ENCODE assay signal across 8 mouse cellular contexts in the genomic region with DNA sequence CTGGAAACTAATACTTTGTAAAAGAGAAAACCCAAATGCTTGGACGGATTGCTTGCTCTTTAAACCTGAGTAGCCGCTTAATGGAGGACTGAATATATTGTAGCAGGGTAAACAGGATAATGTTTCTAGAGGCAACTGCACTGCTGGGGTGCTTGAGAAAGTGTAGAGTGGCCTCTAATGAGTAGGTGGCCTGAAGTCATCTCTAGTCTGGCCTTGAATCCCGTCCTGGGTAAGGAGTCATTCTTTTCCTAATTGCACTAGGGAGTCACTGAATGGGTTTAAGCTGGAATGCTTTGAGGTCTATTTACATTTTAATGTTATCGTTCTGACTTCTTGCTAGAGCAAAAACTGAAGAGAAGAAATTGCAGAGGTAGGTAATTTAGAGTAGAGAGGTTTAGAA. TPM values are rescaled to one million over a fixed set of nuclear protein-coding genes. Genes with fewer than 3 reads are reported as not detected.
DNase-seq lines count a peak whose midpoint lies in the region; ATAC-seq and TF ChIP-seq lines count a peak whose summit lies in the region.

No protein-coding gene starts in this region.

- peaks cover 23% of the 10 kb centered on the region for H3K36me3 ChIP-seq in kidney, embryonic 15.5 days
- peaks cover 14% of the 10 kb centered on the region; the same call in 1 of the 2 replicates for H3K36me3 ChIP-seq in hindbrain, embryonic 14.5 days (replicated peaks; ENCODE audit: control insufficient read depth, insufficient read depth)
- H3K36me3 ChIP-seq in midbrain, embryonic 15.5 days (replicated peaks) = peaks cover 12% of the 10 kb centered on the region

- ATAC-seq in kidney, embryonic 15.5 days (replicated peaks; ENCODE audit: low FRiP score) = no peak
- ATAC-seq in hindbrain, embryonic 14.5 days (ENCODE audit: low FRiP score) = no peak
- ATAC-seq in midbrain, embryonic 15.5 days (replicated peaks) = no peak

- H3K27ac ChIP-seq in kidney, embryonic 15.5 days = peak overlapping the region; percentile 66
- H3K27ac ChIP-seq in bone marrow, adult 2 months (ENCODE audit: control insufficient read depth, insufficient read depth, low read depth, low read length, poor library complexity) = peak overlapping the region; percentile 60; the same call in 1 of the 2 replicates
- no peak overlapping the region for H3K27ac ChIP-seq in hindbrain, embryonic 14.5 days
- H3K27ac ChIP-seq in midbrain, embryonic 15.5 days = no peak overlapping the region

- no peaks in the 10 kb centered on the region for H3K9me3 ChIP-seq in kidney, embryonic 15.5 days (replicated peaks)
- H3K9me3 ChIP-seq in hindbrain, embryonic 14.5 days (ENCODE audit: control insufficient read depth, low read length) = no peaks in the 10 kb centered on the region
- no peaks in the 10 kb centered on the region for H3K9me3 ChIP-seq in midbrain, embryonic 15.5 days

- TF ChIP-seq CTCF in bone marrow, adult 2 months (IDR thresholded peaks at IDR 0.05; ENCODE audit: control insufficient read depth, insufficient read depth, low read length) = no peak

- no peak for TF ChIP-seq POLR2A in bone marrow, adult 2 months (IDR thresholded peaks at IDR 0.05; ENCODE audit: borderline replicate concordance, control insufficient read depth, low read depth, low read length)

- no peak for DNase-seq in kidney, adult 8-10 months
- no peak for DNase-seq in hindbrain, embryonic 14.5 days (ENCODE audit: low spot score)
- no peak for DNase-seq in embryo, embryonic 10.5 days (ENCODE audit: low spot score)
- DNase-seq in thymus, adult 18-20 months = no peak
- DNase-seq in layer of hippocampus, adult 8-10 months (ENCODE audit: low spot score in 2 of 2) = no peak

- H3K9ac ChIP-seq in kidney, embryonic 15.5 days = peak overlapping the region; percentile 58
- H3K9ac ChIP-seq in hindbrain, embryonic 14.5 days = peak overlapping the region; percentile 74
- H3K9ac ChIP-seq in midbrain, embryonic 15.5 days = peak overlapping the region; percentile 68

- H3K4me3 ChIP-seq in kidney, embryonic 15.5 days (replicated peaks) = peak overlapping the region; percentile 89
- peak overlapping the region; percentile 90 for H3K4me3 ChIP-seq in bone marrow, adult 2 months (replicated peaks; ENCODE audit: control insufficient read depth, low read depth, low read length)
- peak overlapping the region; percentile 49 for H3K4me3 ChIP-seq in hindbrain, embryonic 14.5 days (replicated peaks; ENCODE audit: low read length)
- peak overlapping the region; percentile 98 for H3K4me3 ChIP-seq in midbrain, embryonic 15.5 days

- no peaks in the 10 kb centered on the region for H3K27me3 ChIP-seq in kidney, embryonic 15.5 days
- H3K27me3 ChIP-seq in hindbrain, embryonic 14.5 days (ENCODE audit: control insufficient read depth, insufficient read depth, low read length) = no peaks in the 10 kb centered on the region
- H3K27me3 ChIP-seq in midbrain, embryonic 15.5 days (replicated peaks) = no peaks in the 10 kb centered on the region

- H3K4me2 ChIP-seq in kidney, embryonic 15.5 days = peak overlapping the region; percentile 79
- H3K4me2 ChIP-seq in hindbrain, embryonic 14.5 days (replicated peaks) = peak overlapping the region; percentile 94
- peak overlapping the region; percentile 96 for H3K4me2 ChIP-seq in midbrain, embryonic 15.5 days

- H3K4me1 ChIP-seq in kidney, embryonic 15.5 days = peaks cover 13% of the 10 kb centered on the region
- peaks cover 2% of the 10 kb centered on the region; the same call in 1 of the 2 replicates for H3K4me1 ChIP-seq in bone marrow, adult 2 months (ENCODE audit: control insufficient read depth, insufficient read depth, low read length)
- H3K4me1 ChIP-seq in hindbrain, embryonic 14.5 days (replicated peaks; ENCODE audit: control insufficient read depth, insufficient read depth, low read length) = peaks cover 21% of the 10 kb centered on the region
- peaks cover 17% of the 10 kb centered on the region for H3K4me1 ChIP-seq in midbrain, embryonic 15.5 days

- WGBS in kidney, embryonic 15.5 days = 5% methylated on average over 4 of the region's 4 CpGs
- 10% methylated on average over 4 of the region's 4 CpGs for WGBS in bone marrow, adult 2 months
- 10% methylated on average over 4 of the region's 4 CpGs for WGBS in hindbrain, embryonic 14.5 days
- WGBS in midbrain, embryonic 15.5 days = 7% methylated on average over 4 of the region's 4 CpGs

RNA-seq across cellular contexts. Expression of gene Zmat5, which starts 0.7 kb away (rescaled TPM):
- polyA plus RNA-seq in kidney, embryonic 15.5 days (2015; fragmentation: Nextera tagmentation; extraction: Ambion mirVana) = 71.6 and 72.1 TPM in 2 replicates
- 9.6 and 11.7 TPM in 2 replicates for polyA plus RNA-seq in bone marrow, adult 2 months (2011; ENCODE audit: insufficient read depth, insufficient read length, low replicate concordance, missing spikeins)
- 57.3 and 58.3 TPM in 2 replicates for polyA plus RNA-seq in hindbrain, embryonic 14.5 days (2014; fragmentation: Nextera tagmentation; extraction: Ambion mirVana)
- polyA plus RNA-seq in midbrain, embryonic 15.5 days (2015; fragmentation: Nextera tagmentation; extraction: Ambion mirVana) = 57.0 and 59.1 TPM in 2 replicates
- 10 to 100 TPM; 30.9 to 38.1 (median 34.9) TPM for total RNA-seq in layer of hippocampus, adult 8-10 months (2022)

RNA-seq across cellular contexts. Expression of gene Uqcr10, which starts 1.0 kb away (rescaled TPM):
- 889 and 930 TPM in 2 replicates for polyA plus RNA-seq in kidney, embryonic 15.5 days (2015; fragmentation: Nextera tagmentation; extraction: Ambion mirVana)
- 143 and 240 TPM in 2 replicates for polyA plus RNA-seq in bone marrow, adult 2 months (2011; ENCODE audit: insufficient read depth, insufficient read length, low replicate concordance, missing spikeins)
- 603 and 721 TPM in 2 replicates for polyA plus RNA-seq in hindbrain, embryonic 14.5 days (2014; fragmentation: Nextera tagmentation; extraction: Ambion mirVana)
- 556 and 560 TPM in 2 replicates for polyA plus RNA-seq in midbrain, embryonic 15.5 days (2015; fragmentation: Nextera tagmentation; extraction: Ambion mirVana)
- 100 to 1,000 TPM; 342 to 372 (median 351) TPM for total RNA-seq in layer of hippocampus, adult 8-10 months (2022)

RNA-seq across cellular contexts. Expression of gene Cabp7, which starts 41.4 kb away (rescaled TPM):
- polyA plus RNA-seq in kidney, embryonic 15.5 days (2015; fragmentation: Nextera tagmentation; extraction: Ambion mirVana) = 0.10 and 0.17 TPM in 2 replicates
- polyA plus RNA-seq in bone marrow, adult 2 months (2011; ENCODE audit: insufficient read depth, insufficient read length, low replicate concordance, missing spikeins) = not detected in 2 replicates
- 2.2 and 2.5 TPM in 2 replicates for polyA plus RNA-seq in hindbrain, embryonic 14.5 days (2014; fragmentation: Nextera tagmentation; extraction: Ambion mirVana)
- 1.8 and 2.2 TPM in 2 replicates for polyA plus RNA-seq in midbrain, embryonic 15.5 days (2015; fragmentation: Nextera tagmentation; extraction: Ambion mirVana)
- 100 to 1,000 TPM; 253 to 297 (median 281) TPM for total RNA-seq in layer of hippocampus, adult 8-10 months (2022)

Comparison
In these comparisons a context has a peak if more than half of its experiments do, and no peak if none do; other contexts are left out.
1. H3K27ac ChIP-seq: peak in kidney, embryonic 15.5 days (single experiment) and bone marrow, adult 2 months (single experiment); none in hindbrain, embryonic 14.5 days (single experiment) and midbrain, embryonic 15.5 days (single experiment).
2. Peak in every context shown above with its lines, with median percentiles within 50 percentile points of each other: H3K4me2 ChIP-seq, H3K4me3 ChIP-seq and H3K9ac ChIP-seq.